Mouse (Mus musculus) stomach, postnatal 0 days (tissue): ENCODE results near the gene Ctsl.

Source experiments
- CTCF ChIP-seq: IDR thresholded peaks from 2 replicates; pipeline ENCODE4 v1.5.1; 2016; ENCODE audit warnings: antibody characterized with exemption, low read depth, mild to moderate bottlenecking, moderate library complexity
- EP300 ChIP-seq: optimal IDR thresholded peaks from 2 replicates; pipeline ENCODE3; 2016; ENCODE audit warnings: antibody characterized with exemption

DNA sequence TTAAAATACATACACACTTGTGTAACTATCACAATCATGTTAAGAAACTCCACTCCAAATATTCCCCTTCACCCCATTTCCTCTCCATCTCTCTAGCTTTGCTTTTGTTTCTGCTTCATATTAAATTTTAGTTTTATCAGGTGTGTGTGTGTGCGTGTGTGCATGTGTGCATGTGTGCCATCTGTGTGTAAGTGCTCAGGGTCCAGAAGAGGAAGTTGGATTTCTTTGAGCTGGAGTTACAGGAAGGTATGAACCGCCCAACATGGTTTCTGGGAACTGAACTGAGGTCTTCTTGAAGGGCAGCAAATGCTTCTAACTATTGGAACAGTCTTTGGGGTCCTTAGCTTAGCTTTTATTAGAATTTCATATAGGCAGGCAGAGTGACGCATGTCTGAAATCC lies 14.2 kb upstream of the Ctsl start:
- TF ChIP-seq EP300 (no peak), CTCF (no peak)
